Mouse (Mus musculus) intestine, embryonic 16.5 days (tissue): ENCODE results near the gene Lsm2. TPM values are rescaled to one million over a fixed set of nuclear protein-coding genes. Genes with fewer than 3 reads are reported as not detected.
"Not testable (repeated sequence)": the region's sequence is repeated elsewhere in the genome, so short reads cannot be mapped to it uniquely, and the experiment has no call there.

Source experiments
- ATAC-seq: fragments of 200-750 bp; cut with Nextera tagmentation; 2 replicates; pipeline ENCODE4 v1.8.0; 2017; ENCODE audit warnings: moderate TSS enrichment, moderate library complexity
- H3K27ac ChIP-seq: fragments of 300-500 bp; sonication (generic); 2 replicates; pipeline ENCODE4 v1.5.1; 2014; ENCODE audit warnings: mild to moderate bottlenecking, low read length
- H3K27me3 ChIP-seq: fragments of 300-500 bp; sonication (generic); replicated peaks from 2 replicates; pipeline ENCODE4 v1.6.1; 2014; ENCODE audit warnings: low read length, control low read depth, mixed read lengths; ENCODE audit not compliant: control insufficient read depth, insufficient read depth
- H3K36me3 ChIP-seq: fragments of 300-500 bp; sonication (generic); 2 replicates; pipeline ENCODE4 v1.6.1; 2014; ENCODE audit warnings: low read length, control low read depth; ENCODE audit not compliant: control insufficient read depth, insufficient read depth
- H3K4me1 ChIP-seq: fragments of 300-500 bp; sonication (generic); 2 replicates; pipeline ENCODE4 v1.6.1; 2014; ENCODE audit warnings: low read length, control low read depth, mixed read lengths; ENCODE audit not compliant: control insufficient read depth, insufficient read depth
- H3K4me2 ChIP-seq: fragments of 300-500 bp; sonication (generic); 2 replicates; pipeline ENCODE4 v1.6.1; 2014; ENCODE audit warnings: low read depth, low read length, control low read depth
- H3K4me3 ChIP-seq: fragments of 300-500 bp; sonication (generic); 2 replicates; pipeline ENCODE4 v1.5.1; 2014; ENCODE audit warnings: mild to moderate bottlenecking, low read length
- H3K9ac ChIP-seq: fragments of 300-500 bp; sonication (generic); 2 replicates; pipeline ENCODE4 v1.6.1; 2014; ENCODE audit warnings: low read depth, low read length
- H3K9me3 ChIP-seq: fragments of 300-500 bp; sonication (generic); 2 replicates; pipeline ENCODE4 v1.6.1; 2016; ENCODE audit warnings: low read length, control low read depth; ENCODE audit not compliant: control insufficient read depth
- WGBS: fragments of 180-500 bp; shearing (Covaris S2); extraction: QIAGEN DNeasy Blood & Tissue Kit; methylation state at CpG from one replicate; pipeline ENCODE4 v1.1.7; 2014; 5-methylcytosine and 5-hydroxymethylcytosine counted together
- polyA plus RNA-seq: library from polyadenylated mRNA; unstranded; fragments of >200 nt; fragmentation: Nextera tagmentation; extraction: Ambion mirVana; gene quantifications from 2 replicates; pipeline ENCODE4 v1.2.1, GENCODE M21; 2015

Lsm2 gene
- polyA plus RNA-seq, 1 experiment from 2014 or later, result 181 TPM

- no peaks in the 10 kb centered on the region for H3K36me3 ChIP-seq
- 76% methylated on average over 3 of the region's 3 CpGs for WGBS
- no peaks in the 10 kb centered on the region for H3K27me3 ChIP-seq
- no peak overlapping the region for H3K9ac ChIP-seq
- no peak for ATAC-seq
- no peak overlapping the region for H3K4me2 ChIP-seq
- H3K4me3 ChIP-seq, result no peak overlapping the region
- H3K27ac ChIP-seq, result no peak overlapping the region
- H3K4me1 ChIP-seq, result peaks cover 9% of the 10 kb centered on the region
- H3K9me3 ChIP-seq, result no peaks in the 10 kb centered on the region
Observed at GRCm38 (mm10) chr17:34975581-34976492, 5.8 kb upstream of the Lsm2 start.

GRCm38 (mm10) chr17:34977000-34977399 is 4.7 kb upstream of the Lsm2 start:
- Histone ChIP-seq H3K4me1 (peaks cover 11% of the 10 kb centered on the region), H3K27me3 (no peaks in the 10 kb centered on the region), H3K9ac (no peak overlapping the region), H3K27ac (no peak overlapping the region), H3K4me2 (no peak overlapping the region), H3K4me3 (no peak overlapping the region), H3K36me3 (no peaks in the 10 kb centered on the region), H3K9me3 (no peaks in the 10 kb centered on the region)
- ATAC-seq, result no peak
- WGBS, result 94% methylated on average over 20 of the region's 20 CpGs

- H3K27ac ChIP-seq, result no peak overlapping the region
- no peaks in the 10 kb centered on the region for H3K9me3 ChIP-seq
- no peaks in the 10 kb centered on the region for H3K27me3 ChIP-seq
- no peaks in the 10 kb centered on the region for H3K36me3 ChIP-seq
- no peak overlapping the region for H3K9ac ChIP-seq
- H3K4me3 ChIP-seq, result no peak overlapping the region
- H3K4me2 ChIP-seq, result no peak overlapping the region
- no peak for ATAC-seq
- peaks cover 13% of the 10 kb centered on the region for H3K4me1 ChIP-seq
- 87% methylated on average over 27 of the region's 27 CpGs for WGBS
Observed at GRCm38 (mm10) chr17:34978239-34978638, 3.4 kb upstream of the Lsm2 start.

- ATAC-seq, result no peak
- H3K9ac ChIP-seq, result no peak overlapping the region
- 84% methylated on average over 4 of the region's 4 CpGs for WGBS
- no peak overlapping the region for H3K4me2 ChIP-seq
- H3K4me1 ChIP-seq, result peaks cover 15% of the 10 kb centered on the region
- no peaks in the 10 kb centered on the region for H3K27me3 ChIP-seq
- no peak overlapping the region for H3K4me3 ChIP-seq
- no peaks in the 10 kb centered on the region for H3K36me3 ChIP-seq
- 0 out of 2 replicates have a peak overlapping the region, but pooled peaks have one; percentile 47 for H3K27ac ChIP-seq
- H3K9me3 ChIP-seq, result no peaks in the 10 kb centered on the region
Observed at GRCm38 (mm10) chr17:34979631-34980030, 2.0 kb upstream of the Lsm2 start.

- 12% methylated on average over 2 of the region's 2 CpGs for WGBS
- Histone ChIP-seq H3K36me3 (0 out of 2 replicates have a peak, but pooled peaks cover under 1% of the 10 kb centered on the region), H3K4me1 (peaks cover 17% of the 10 kb centered on the region), H3K4me3 (peak overlapping the region; percentile 89), H3K27ac (0 out of 2 replicates have a peak overlapping the region, but pooled peaks have one; percentile 5), H3K4me2 (peak overlapping the region; percentile 80), H3K9me3 (no peaks in the 10 kb centered on the region), H3K27me3 (no peaks in the 10 kb centered on the region), H3K9ac (peak overlapping the region; percentile 96)
- ATAC-seq, result no peak
Observed at GRCm38 (mm10) chr17:34980655-34981054, 1.0 kb upstream of the Lsm2 start.

GRCm38 (mm10) chr17:34982328-34982727 is 666 bp downstream of the Lsm2 start:
- ATAC-seq, result no peak; the same call in 1 of the 2 replicates

GRCm38 (mm10) chr17:34984218-34984617 is 2.6 kb downstream of the Lsm2 start:
- H3K4me3 ChIP-seq, result no peak overlapping the region
- H3K9ac ChIP-seq, result no peak overlapping the region
- no peaks in the 10 kb centered on the region for H3K9me3 ChIP-seq
- H3K27ac ChIP-seq, result no peak overlapping the region
- 0 out of 2 replicates have a peak, but pooled peaks cover 8% of the 10 kb centered on the region for H3K36me3 ChIP-seq
- 72% methylated on average over 2 of the region's 2 CpGs for WGBS
- no peak overlapping the region for H3K4me2 ChIP-seq
- ATAC-seq, result no peak
- peaks cover 17% of the 10 kb centered on the region for H3K4me1 ChIP-seq
- no peaks in the 10 kb centered on the region for H3K27me3 ChIP-seq

More at GRCm38 (mm10) chr17:34982328-34982727, 666 bp downstream of the Lsm2 start:
- Histone ChIP-seq H3K4me1 (peaks cover 17% of the 10 kb centered on the region), H3K36me3 (0 out of 2 replicates have a peak, but pooled peaks cover 8% of the 10 kb centered on the region), H3K9me3 (no peaks in the 10 kb centered on the region), H3K4me2 (peak overlapping the region; percentile 80), H3K9ac (peak overlapping the region; percentile 96), H3K27ac (peak overlapping the region; percentile 99), H3K27me3 (no peaks in the 10 kb centered on the region), H3K4me3 (peak overlapping the region; percentile 89)
- WGBS, result under 1% methylated on average over 15 of the region's 15 CpGs

- Histone ChIP-seq H3K4me1 (peaks cover 2% of the 10 kb centered on the region; the same call in 1 of the 2 replicates), H3K4me2 (no peak overlapping the region), H3K4me3 (no peak overlapping the region), H3K9ac (no peak overlapping the region), H3K9me3 (no peaks in the 10 kb centered on the region), H3K27me3 (no peaks in the 10 kb centered on the region), H3K27ac (no peak overlapping the region), H3K36me3 (no peaks in the 10 kb centered on the region)
- ATAC-seq, result no peak
Observed at GRCm38 (mm10) chr17:34994751-34995150, 13.1 kb downstream of the Lsm2 start.

GRCm38 (mm10) chr17:34995192-34995591 is 13.5 kb downstream of the Lsm2 start:
- not testable (repeated sequence) for H3K4me2 ChIP-seq, H3K4me3 ChIP-seq, H3K9ac ChIP-seq, H3K36me3 ChIP-seq, H3K27ac ChIP-seq, ATAC-seq, H3K4me1 ChIP-seq, H3K9me3 ChIP-seq, H3K27me3 ChIP-seq
- 82% methylated on average over 4 of the region's 4 CpGs for WGBS
